Mouse (Mus musculus): ENCODE data around the gene Hsd17b7. TPM values are rescaled to one million over a fixed set of nuclear protein-coding genes. Genes with fewer than 3 reads are reported as not detected.
A peak's percentile ranks its signal among the peaks of the same experiment; 100 is the strongest.

The Hsd17b7 gene
- polyA plus RNA-seq, 1 experiment from 2014 or later: 25.7 TPM

DNA sequence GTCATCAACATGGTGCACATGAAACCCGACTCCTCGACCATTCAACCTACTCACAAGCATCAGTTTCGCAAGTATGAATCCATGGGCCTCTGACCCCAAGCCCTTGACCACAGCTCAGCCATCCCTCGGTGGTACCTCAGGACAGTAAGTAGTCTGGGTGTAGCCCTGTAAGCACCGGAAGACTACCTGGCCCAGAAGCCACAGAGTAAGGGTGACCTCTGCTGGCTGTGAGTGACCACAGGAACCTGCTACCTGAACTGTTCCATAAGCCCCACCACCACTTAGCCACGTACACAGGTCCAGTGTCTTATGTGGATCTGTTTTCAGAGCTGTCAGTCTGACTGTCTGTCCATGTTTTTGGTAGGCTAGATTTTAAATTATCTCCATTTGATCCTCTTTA lies 21.4 kb downstream of the Hsd17b7 start:
- no peaks in the 10 kb centered on the region for H3K4me1 ChIP-seq (ENCODE audit: insufficient read depth)
- no peaks in the 10 kb centered on the region for H3K27me3 ChIP-seq (ENCODE audit: insufficient read depth, low read length)
- no peak for TF ChIP-seq EP300 (IDR thresholded peaks at IDR 0.05; ENCODE audit: low read depth)
- peak; percentile 14; the same call in 1 of the 2 replicates for TF ChIP-seq CTCF (IDR thresholded peaks at IDR 0.05; ENCODE audit: low read depth)
- H3K9me3 ChIP-seq (ENCODE audit: low read length): no peaks in the 10 kb centered on the region
- WGBS (ENCODE audit: insufficient replicate concordance): 68% methylated on average over 6 of the region's 6 CpGs
- H3K4me2 ChIP-seq (ENCODE audit: low read depth, low read length): no peak overlapping the region
- ATAC-seq (no peak), DNase-seq (no peak)
- H3K36me3 ChIP-seq (replicated peaks; ENCODE audit: insufficient read depth, low read length): peaks cover 9% of the 10 kb centered on the region
- H3K4me3 ChIP-seq (ENCODE audit: low read depth, low read length): no peak overlapping the region
- H3K27ac ChIP-seq (ENCODE audit: low read depth): no peak overlapping the region
- H3K9ac ChIP-seq (replicated peaks): no peak overlapping the region

DNA sequence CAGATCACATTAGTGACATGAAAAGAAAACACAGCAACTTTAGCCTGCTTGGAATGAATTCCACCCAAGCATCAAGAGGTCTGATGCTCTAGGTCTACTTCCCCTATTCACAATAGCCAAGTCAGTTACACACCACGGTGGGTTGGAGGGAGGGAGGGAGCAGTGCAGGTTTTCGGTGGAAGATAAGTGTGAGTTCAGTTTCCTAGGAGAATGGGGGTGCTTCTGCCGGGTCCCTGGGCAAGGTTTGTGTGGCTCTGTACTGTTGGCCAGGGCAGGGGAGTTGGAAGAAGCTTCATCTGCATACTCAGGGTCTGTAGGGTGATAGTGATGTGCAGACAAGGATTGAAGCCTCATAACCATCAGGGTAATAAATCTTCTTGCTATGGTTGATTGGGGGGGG lies 23.0 kb downstream of the Hsd17b7 start:
- no peak overlapping the region for H3K27ac ChIP-seq (ENCODE audit: low read depth)
- H3K36me3 ChIP-seq (replicated peaks; ENCODE audit: insufficient read depth, low read length): peaks cover 3% of the 10 kb centered on the region; the same call in 1 of the 2 replicates
- H3K27me3 ChIP-seq (ENCODE audit: insufficient read depth, low read length): no peaks in the 10 kb centered on the region
- no peak overlapping the region for H3K9ac ChIP-seq (replicated peaks)
- no peaks in the 10 kb centered on the region for H3K4me1 ChIP-seq (ENCODE audit: insufficient read depth)
- H3K9me3 ChIP-seq (ENCODE audit: low read length): no peaks in the 10 kb centered on the region
- ATAC-seq: no peak
- 61% methylated on average over 3 of the region's 3 CpGs for WGBS (ENCODE audit: insufficient replicate concordance)
- H3K4me3 ChIP-seq (ENCODE audit: low read depth, low read length): no peak overlapping the region
- DNase-seq: no peak
- H3K4me2 ChIP-seq (ENCODE audit: low read depth, low read length): no peak overlapping the region
- TF ChIP-seq EP300 (IDR thresholded peaks at IDR 0.05; ENCODE audit: low read depth) (no peak), CTCF (IDR thresholded peaks at IDR 0.05; ENCODE audit: low read depth) (no peak)

DNA sequence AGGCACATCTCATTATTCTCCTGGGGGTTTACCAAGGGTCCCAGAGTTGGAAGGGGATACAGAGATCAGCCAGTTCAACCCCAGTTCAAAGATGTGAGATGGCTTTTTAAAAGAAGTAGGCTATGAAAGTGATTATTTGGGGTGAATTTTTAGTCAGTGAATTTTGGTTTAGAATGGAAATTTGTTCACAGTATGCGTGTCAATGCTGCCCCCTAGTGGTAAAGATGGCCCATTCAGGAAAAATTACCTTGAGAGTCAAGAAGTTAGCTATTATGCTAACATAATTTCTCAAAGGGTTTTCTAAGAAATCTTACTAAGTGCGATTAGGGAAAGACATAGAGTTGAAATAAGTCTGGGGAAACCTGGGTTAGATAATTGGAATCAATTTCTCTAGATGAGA lies 29.7 kb downstream of the Hsd17b7 start:
- no peak overlapping the region for H3K9ac ChIP-seq (replicated peaks)
- TF ChIP-seq CTCF (IDR thresholded peaks at IDR 0.05; ENCODE audit: low read depth) (peak; percentile 79), EP300 (IDR thresholded peaks at IDR 0.05; ENCODE audit: low read depth) (no peak)
- peak; percentile 35 for DNase-seq
- H3K4me3 ChIP-seq (ENCODE audit: low read depth, low read length): no peak overlapping the region
- H3K36me3 ChIP-seq (replicated peaks; ENCODE audit: insufficient read depth, low read length): no peaks in the 10 kb centered on the region
- H3K4me1 ChIP-seq (ENCODE audit: insufficient read depth): no peaks in the 10 kb centered on the region
- H3K27ac ChIP-seq (ENCODE audit: low read depth): no peak overlapping the region
- no peak for ATAC-seq
- no peaks in the 10 kb centered on the region for H3K9me3 ChIP-seq (ENCODE audit: low read length)
- H3K4me2 ChIP-seq (ENCODE audit: low read depth, low read length): no peak overlapping the region
- WGBS (ENCODE audit: insufficient replicate concordance): 6% methylated on average over 2 of the region's 2 CpGs
- no peaks in the 10 kb centered on the region for H3K27me3 ChIP-seq (ENCODE audit: insufficient read depth, low read length)

DNA sequence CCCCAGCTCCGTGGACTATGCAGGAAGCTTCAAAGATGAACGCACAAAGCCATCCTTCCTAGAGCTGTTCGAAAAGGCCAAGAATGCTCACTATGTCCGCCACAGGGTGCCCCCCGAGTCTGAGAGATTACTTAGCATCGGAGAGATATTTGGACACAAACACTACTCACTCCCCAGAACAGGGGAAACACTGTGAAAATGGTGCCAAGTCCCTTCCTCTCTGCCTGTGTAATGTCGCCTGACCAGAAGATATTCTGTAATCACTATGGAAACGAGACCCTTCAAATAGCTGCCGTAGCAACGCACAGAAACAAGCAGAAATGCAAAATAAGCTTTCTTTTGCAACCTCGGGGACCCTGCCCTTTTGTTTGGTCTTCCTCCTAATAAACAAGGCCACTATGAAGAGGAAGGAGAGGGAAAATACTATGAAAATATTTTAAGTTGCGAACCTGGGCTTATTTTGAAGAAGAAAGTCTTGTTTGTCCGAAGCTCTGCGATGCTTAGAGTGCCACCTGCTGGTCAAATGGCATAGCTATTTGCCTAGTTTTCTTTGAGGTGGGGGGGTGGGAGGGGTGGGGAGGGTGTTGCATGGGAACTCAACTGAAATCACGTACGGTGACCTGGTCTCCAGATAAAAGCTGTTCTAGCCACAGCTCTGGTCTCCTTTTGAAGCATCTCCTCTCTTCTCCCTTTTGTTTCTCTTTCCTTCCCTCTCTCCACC lies 34.9 kb downstream of the Hsd17b7 start:
- WGBS (ENCODE audit: insufficient replicate concordance): 46% methylated on average over 16 of the region's 16 CpGs

DNA sequence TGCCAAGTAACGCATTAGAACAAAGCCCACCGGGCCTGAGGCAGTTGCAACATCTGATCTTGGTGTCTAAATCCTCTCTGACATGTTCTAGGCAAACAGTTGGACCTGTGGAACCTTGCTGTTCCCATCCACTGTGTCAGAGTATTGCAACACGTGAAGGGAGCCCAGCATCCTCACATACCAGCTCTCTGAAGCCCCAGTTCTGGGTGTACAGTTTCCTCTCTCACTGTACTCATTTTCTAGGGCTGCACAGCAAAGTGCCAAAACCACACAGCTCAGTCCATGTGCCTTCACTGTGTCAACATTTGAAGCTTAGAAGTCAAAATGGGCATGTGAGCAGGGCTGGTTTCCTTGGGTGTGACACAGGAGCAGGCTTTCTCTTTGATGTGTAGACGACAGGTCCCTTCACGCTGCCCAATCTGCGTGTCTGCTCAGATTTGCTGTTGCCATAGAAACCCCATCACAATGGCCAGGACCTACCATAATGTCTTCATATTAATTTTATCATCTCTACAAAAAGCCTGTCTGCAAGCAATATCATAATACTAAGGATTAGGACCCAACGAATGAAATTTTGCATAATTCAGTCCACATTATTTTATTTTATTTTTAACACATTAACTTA lies 36.8 kb downstream of the Hsd17b7 start:
- no peak overlapping the region for H3K4me3 ChIP-seq (ENCODE audit: low read depth, low read length)
- TF ChIP-seq EP300 (IDR thresholded peaks at IDR 0.05; ENCODE audit: low read depth): no peak
- TF ChIP-seq CTCF (IDR thresholded peaks at IDR 0.05; ENCODE audit: low read depth): no peak

More for the DNA sequence above, 34.9 kb downstream of the Hsd17b7 start:
- Histone ChIP-seq H3K36me3 (replicated peaks; ENCODE audit: insufficient read depth, low read length) (no peaks in the 10 kb centered on the region), H3K27ac (ENCODE audit: low read depth) (no peak overlapping the region), H3K9me3 (ENCODE audit: low read length) (no peaks in the 10 kb centered on the region), H3K27me3 (ENCODE audit: insufficient read depth, low read length) (no peaks in the 10 kb centered on the region), H3K4me1 (ENCODE audit: insufficient read depth) (no peaks in the 10 kb centered on the region), H3K4me3 (ENCODE audit: low read depth, low read length) (no peak overlapping the region; the same call in 1 of the 2 replicates), H3K9ac (replicated peaks) (no peak overlapping the region), H3K4me2 (ENCODE audit: low read depth, low read length) (peak overlapping the region; percentile 22; the same call in 1 of the 2 replicates)
- DNase-seq (peak; percentile 39), ATAC-seq (no peak)
- TF ChIP-seq CTCF (IDR thresholded peaks at IDR 0.05; ENCODE audit: low read depth): peak; percentile 61
- no peak for TF ChIP-seq EP300 (IDR thresholded peaks at IDR 0.05; ENCODE audit: low read depth)

DNA sequence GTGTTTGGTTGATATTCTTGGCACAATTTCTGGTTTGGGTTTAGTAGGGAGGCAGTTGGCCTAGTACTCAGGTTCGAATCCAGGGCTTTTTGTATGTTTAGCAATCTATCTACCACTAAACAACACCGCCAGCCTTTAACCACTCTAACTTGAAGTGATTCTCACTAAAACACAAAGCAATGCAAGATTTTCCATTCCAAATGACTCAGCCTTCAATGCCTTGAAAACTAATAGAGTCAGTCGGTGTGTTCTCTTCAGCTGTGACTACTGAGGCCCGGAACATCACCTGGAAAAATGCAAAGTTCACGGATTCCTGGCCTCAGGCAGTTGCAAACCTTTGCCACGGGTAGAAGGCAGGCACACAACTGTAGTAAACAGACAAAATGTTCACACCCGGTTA lies 37.3 kb downstream of the Hsd17b7 start:
- no peaks in the 10 kb centered on the region for H3K27me3 ChIP-seq (ENCODE audit: insufficient read depth, low read length)
- no peaks in the 10 kb centered on the region for H3K9me3 ChIP-seq (ENCODE audit: low read length)
- no peak overlapping the region for H3K4me3 ChIP-seq (ENCODE audit: low read depth, low read length)
- TF ChIP-seq EP300 (IDR thresholded peaks at IDR 0.05; ENCODE audit: low read depth) (no peak), CTCF (IDR thresholded peaks at IDR 0.05; ENCODE audit: low read depth) (no peak)
- no peak for DNase-seq
- ATAC-seq: peak; percentile 25; the same call in 1 of the 2 replicates
- H3K4me2 ChIP-seq (ENCODE audit: low read depth, low read length): no peak overlapping the region
- 66% methylated on average over 7 of the region's 7 CpGs for WGBS (ENCODE audit: insufficient replicate concordance)
- no peaks in the 10 kb centered on the region for H3K4me1 ChIP-seq (ENCODE audit: insufficient read depth)
- H3K9ac ChIP-seq (replicated peaks): no peak overlapping the region
- no peak overlapping the region for H3K27ac ChIP-seq (ENCODE audit: low read depth)
- no peaks in the 10 kb centered on the region for H3K36me3 ChIP-seq (replicated peaks; ENCODE audit: insufficient read depth, low read length)

More for the DNA sequence above, 36.8 kb downstream of the Hsd17b7 start:
- H3K4me1 ChIP-seq (ENCODE audit: insufficient read depth): no peaks in the 10 kb centered on the region
- no peaks in the 10 kb centered on the region for H3K36me3 ChIP-seq (replicated peaks; ENCODE audit: insufficient read depth, low read length)
- no peaks in the 10 kb centered on the region for H3K27me3 ChIP-seq (ENCODE audit: insufficient read depth, low read length)
- no peak overlapping the region for H3K27ac ChIP-seq (ENCODE audit: low read depth)
- H3K4me2 ChIP-seq (ENCODE audit: low read depth, low read length): no peak overlapping the region
- ATAC-seq (peak; percentile 48), DNase-seq (no peak)
- 63% methylated on average over 7 of the region's 7 CpGs for WGBS (ENCODE audit: insufficient replicate concordance)
- H3K9ac ChIP-seq (replicated peaks): no peak overlapping the region
- H3K9me3 ChIP-seq (ENCODE audit: low read length): no peaks in the 10 kb centered on the region

Data from liver, postnatal 0 days (tissue).